Mouse (Mus musculus) lung, adult 2 months (tissue): Measurements from ENCODE around the gene Hist1h2af. TPM values are rescaled to one million over a fixed set of nuclear protein-coding genes. Genes with fewer than 3 reads are reported as not detected.
A peak's percentile ranks its signal among the peaks of the same experiment; 100 is the strongest.

Source experiments
- DNase-seq: peaks from one replicate; pipeline ENCODE4 v3.0.0; 2022
- H3K4me1 ChIP-seq: fragments of 200-500 bp; 2 replicates; pipeline ENCODE4 v1.6.1; 2011; ENCODE audit warnings: low read length; ENCODE audit not compliant: control insufficient read depth, insufficient read depth
- H3K4me3 ChIP-seq: fragments of 200-500 bp; replicated peaks from 2 replicates; pipeline ENCODE3; 2011; ENCODE audit warnings: low read depth, mild to moderate bottlenecking, control low read depth, low read length; ENCODE audit errors: extremely low read depth
- CTCF ChIP-seq: fragments of 200-500 bp; IDR thresholded peaks from 2 replicates; pipeline ENCODE4 v1.5.1; 2011; ENCODE audit warnings: mild to moderate bottlenecking, low read length, control low read depth; ENCODE audit not compliant: insufficient read depth
- POLR2A ChIP-seq: fragments of 200-500 bp; IDR thresholded peaks from 2 replicates; pipeline ENCODE4 v1.6.1; 2011; ENCODE audit warnings: low read depth, mild to moderate bottlenecking, control low read depth, low read length, borderline replicate concordance; ENCODE audit errors: extremely low read depth
- WGBS: fragments of 180-500 bp; shearing (Covaris S2); methylation state at CpG from one replicate; pipeline ENCODE4 v1.1.7; 2018; 5-methylcytosine and 5-hydroxymethylcytosine counted together
- polyA plus RNA-seq: library from polyadenylated mRNA; depleted of rRNA; stranded (reverse); fragments of >200 nt; gene quantifications from 2 replicates; pipeline ENCODE4 v1.2.3, GENCODE M21; 2012

Hist1h2af gene
- polyA plus RNA-seq, 1 experiment, result 47.1 TPM

GRCm38 (mm10) chr13:23513517-23513916 is 20.2 kb upstream of the Hist1h2af start:
- WGBS, result 79% methylated on average over 1 of the region's 1 CpGs
- TF ChIP-seq CTCF (no peak), POLR2A (no peak)
- Histone ChIP-seq H3K4me3 (no peak overlapping the region), H3K4me1 (no peaks in the 10 kb centered on the region)
- DNase-seq, result no peak

- WGBS, result 82% methylated on average over 5 of the region's 5 CpGs
- TF ChIP-seq POLR2A (no peak), CTCF (no peak)
- H3K4me1 ChIP-seq, result no peaks in the 10 kb centered on the region; the same call in 1 of the 2 replicates
- DNase-seq, result no peak
- no peak overlapping the region for H3K4me3 ChIP-seq
These were observed 18.4 kb upstream of the Hist1h2af start for GRCm38 (mm10) chr13:23515281-23515680.

GRCm38 (mm10) chr13:23515826-23516620 is 17.7 kb upstream of the Hist1h2af start:
- 57% methylated on average over 15 of the region's 15 CpGs for WGBS
- Histone ChIP-seq H3K4me1 (no peaks in the 10 kb centered on the region; the same call in 1 of the 2 replicates), H3K4me3 (no peak overlapping the region)
- TF ChIP-seq POLR2A (no peak), CTCF (no peak)
- no peak for DNase-seq

GRCm38 (mm10) chr13:23516822-23517602 is 16.7 kb upstream of the Hist1h2af start:
- WGBS, result under 1% methylated on average over 19 of the region's 19 CpGs
- Histone ChIP-seq H3K4me3 (peak overlapping the region; percentile 84), H3K4me1 (no peaks in the 10 kb centered on the region; the same call in 1 of the 2 replicates)
- peak; percentile 71 for DNase-seq
- TF ChIP-seq POLR2A (no peak), CTCF (no peak)

GRCm38 (mm10) chr13:23517603-23518294 is 16.0 kb upstream of the Hist1h2af start:
- Histone ChIP-seq H3K4me1 (no peaks in the 10 kb centered on the region; the same call in 1 of the 2 replicates), H3K4me3 (peak overlapping the region; percentile 84)
- DNase-seq, result peak; percentile 81
- TF ChIP-seq CTCF, result no peak
- WGBS, result under 1% methylated on average over 27 of the region's 27 CpGs

- TF ChIP-seq CTCF (no peak), POLR2A (no peak)
- H3K4me1 ChIP-seq, result no peaks in the 10 kb centered on the region; the same call in 1 of the 2 replicates
- peak overlapping the region; percentile 84 for H3K4me3 ChIP-seq
- WGBS, result 1% methylated on average over 6 of the region's 6 CpGs
- DNase-seq, result no peak
These were observed 15.5 kb upstream of the Hist1h2af start for GRCm38 (mm10) chr13:23518295-23518603.

- DNase-seq, result peak; percentile 71
- H3K4me1 ChIP-seq, result no peaks in the 10 kb centered on the region; the same call in 1 of the 2 replicates
- TF ChIP-seq POLR2A, result no peak
- TF ChIP-seq CTCF, result no peak
- peak overlapping the region; percentile 54 for H3K4me3 ChIP-seq
- WGBS, result 0% methylated on average over 6 of the region's 6 CpGs
These were observed 14.8 kb upstream of the Hist1h2af start for GRCm38 (mm10) chr13:23518885-23519284.

- H3K4me3 ChIP-seq, result peak overlapping the region; percentile 54
These were observed 14.3 kb upstream of the Hist1h2af start for GRCm38 (mm10) chr13:23519416-23519815.

GRCm38 (mm10) chr13:23521703-23522102 is 12.0 kb upstream of the Hist1h2af start:
- TF ChIP-seq POLR2A (no peak), CTCF (no peak)
- DNase-seq, result peak; percentile 61
- Histone ChIP-seq H3K4me1 (peaks cover 3% of the 10 kb centered on the region; the same call in 1 of the 2 replicates), H3K4me3 (no peak overlapping the region)
- WGBS, result 3% methylated on average over 14 of the region's 14 CpGs

More at GRCm38 (mm10) chr13:23519416-23519815, 14.3 kb upstream of the Hist1h2af start:
- no peaks in the 10 kb centered on the region; the same call in 1 of the 2 replicates for H3K4me1 ChIP-seq
- DNase-seq, result peak; percentile 72
- TF ChIP-seq POLR2A (no peak), CTCF (no peak)
- WGBS, result under 1% methylated on average over 10 of the region's 10 CpGs
